Mouse (Mus musculus): ENCODE data around the gene Amt. TPM values are rescaled to one million over a fixed set of nuclear protein-coding genes. Genes with fewer than 3 reads are reported as not detected.
"Not testable (repeated sequence)": the region's sequence is repeated elsewhere in the genome, so short reads cannot be mapped to it uniquely, and the experiment has no call there.

The Amt gene
- total and polyA plus RNA-seq, 2 experiments from 2014 or later, result 30.2 to 30.9 TPM

DNA sequence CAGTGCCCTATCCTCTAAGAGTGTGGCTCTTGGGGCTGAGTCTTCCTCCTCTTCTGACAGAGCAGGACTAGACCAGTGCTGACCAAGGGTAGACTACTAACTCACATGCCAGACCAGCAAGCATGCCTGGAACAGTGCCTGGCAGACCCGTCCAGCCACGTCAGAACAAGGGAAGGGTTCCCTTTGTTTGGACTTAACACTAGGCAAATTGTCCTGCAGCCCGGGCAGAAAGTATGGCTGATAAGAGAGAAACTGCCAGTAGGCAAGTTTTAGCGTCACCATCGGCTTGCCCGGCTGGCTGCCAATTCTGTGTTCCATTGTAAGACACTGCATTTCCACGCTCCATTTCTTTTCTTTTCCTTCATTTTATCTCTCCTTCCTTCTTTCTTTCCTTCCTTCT is 29.0 kb upstream of the Amt start:
- ATAC-seq (ENCODE audit: low FRiP score) (no peak), DNase-seq (ENCODE audit: low spot score) (no peak)
- Histone ChIP-seq H3K27me3 (ENCODE audit: insufficient read depth, low read length) (no peaks in the 10 kb centered on the region), H3K27ac (ENCODE audit: low read depth, low read length) (no peak overlapping the region), H3K36me3 (ENCODE audit: insufficient read depth, low read length) (no peaks in the 10 kb centered on the region), H3K4me2 (ENCODE audit: low read depth, low read length, poor library complexity, severe bottlenecking) (no peak overlapping the region), H3K4me1 (ENCODE audit: insufficient read depth, low read length) (no peaks in the 10 kb centered on the region), H3K9me3 (ENCODE audit: low read length) (no peaks in the 10 kb centered on the region), H3K4me3 (ENCODE audit: low read depth, low read length) (no peak overlapping the region), H3K9ac (replicated peaks; ENCODE audit: low read length, poor library complexity, severe bottlenecking) (no peak overlapping the region)
- TF ChIP-seq CTCF (IDR thresholded peaks at IDR 0.05), result no peak
- 77% methylated on average over 7 of the region's 7 CpGs for WGBS

DNA sequence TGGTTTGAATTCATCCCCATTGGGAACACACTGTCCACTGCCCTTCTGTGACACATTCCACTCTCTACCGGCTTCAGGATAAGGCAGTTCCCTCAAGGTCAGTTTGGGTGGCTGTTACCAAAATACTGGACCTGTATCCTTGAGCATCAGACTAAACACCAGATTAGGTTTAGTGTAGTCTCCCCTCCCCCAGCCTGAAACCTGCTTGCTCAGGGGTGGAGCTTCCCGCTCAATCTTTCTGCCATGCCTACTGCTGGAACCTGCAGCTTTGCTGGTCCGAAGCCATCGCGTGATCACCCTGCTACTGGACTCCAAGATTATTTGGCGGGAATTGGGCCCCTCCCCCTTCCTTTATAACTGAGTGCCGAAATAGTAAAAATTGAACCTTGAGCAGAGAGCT is 28.0 kb upstream of the Amt start:
- H3K4me2 ChIP-seq (ENCODE audit: low read depth, low read length, poor library complexity, severe bottlenecking); H3K9me3 ChIP-seq (ENCODE audit: low read length); H3K4me1 ChIP-seq (ENCODE audit: insufficient read depth, low read length); H3K9ac ChIP-seq (replicated peaks; ENCODE audit: low read length, poor library complexity, severe bottlenecking); H3K27ac ChIP-seq (ENCODE audit: low read depth, low read length); H3K36me3 ChIP-seq (ENCODE audit: insufficient read depth, low read length); ATAC-seq (ENCODE audit: low FRiP score); H3K4me3 ChIP-seq (ENCODE audit: low read depth, low read length); DNase-seq (ENCODE audit: low spot score); H3K27me3 ChIP-seq (ENCODE audit: insufficient read depth, low read length): not testable (repeated sequence)
- 77% methylated on average over 6 of the region's 7 CpGs for WGBS

DNA sequence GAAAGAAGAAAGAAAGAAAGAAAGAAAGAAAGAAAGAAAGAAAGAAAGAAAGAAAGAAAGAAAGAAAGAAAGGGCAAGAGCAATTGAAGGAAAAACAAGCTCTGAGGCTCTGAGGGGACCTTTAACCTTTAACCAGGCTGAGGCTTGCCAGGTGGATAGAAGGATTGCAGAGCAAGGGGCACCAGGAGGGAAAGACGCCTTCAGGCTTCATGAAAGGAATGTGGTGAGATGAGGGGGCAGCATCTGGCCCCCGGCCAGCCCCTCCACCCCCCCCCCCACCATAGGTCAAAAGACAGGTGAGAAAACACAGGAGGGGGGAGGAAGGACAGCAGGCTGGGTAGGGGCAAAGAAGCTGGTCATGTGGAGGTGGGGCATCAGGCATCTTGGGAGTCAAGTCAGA is 24.7 kb upstream of the Amt start:
- Histone ChIP-seq H3K36me3 (ENCODE audit: insufficient read depth, low read length) (no peaks in the 10 kb centered on the region), H3K9me3 (ENCODE audit: low read length) (no peaks in the 10 kb centered on the region), H3K27me3 (ENCODE audit: insufficient read depth, low read length) (no peaks in the 10 kb centered on the region), H3K9ac (replicated peaks; ENCODE audit: low read length, poor library complexity, severe bottlenecking) (no peak overlapping the region), H3K4me2 (ENCODE audit: low read depth, low read length, poor library complexity, severe bottlenecking) (no peak overlapping the region), H3K4me1 (ENCODE audit: insufficient read depth, low read length) (no peaks in the 10 kb centered on the region), H3K27ac (ENCODE audit: low read depth, low read length) (no peak overlapping the region), H3K4me3 (ENCODE audit: low read depth, low read length) (no peak overlapping the region)
- no peak for TF ChIP-seq CTCF (IDR thresholded peaks at IDR 0.05)
- WGBS, result 52% methylated on average over 2 of the region's 2 CpGs
- DNase-seq (ENCODE audit: low spot score), result no peak
- no peak for ATAC-seq (ENCODE audit: low FRiP score)

DNA sequence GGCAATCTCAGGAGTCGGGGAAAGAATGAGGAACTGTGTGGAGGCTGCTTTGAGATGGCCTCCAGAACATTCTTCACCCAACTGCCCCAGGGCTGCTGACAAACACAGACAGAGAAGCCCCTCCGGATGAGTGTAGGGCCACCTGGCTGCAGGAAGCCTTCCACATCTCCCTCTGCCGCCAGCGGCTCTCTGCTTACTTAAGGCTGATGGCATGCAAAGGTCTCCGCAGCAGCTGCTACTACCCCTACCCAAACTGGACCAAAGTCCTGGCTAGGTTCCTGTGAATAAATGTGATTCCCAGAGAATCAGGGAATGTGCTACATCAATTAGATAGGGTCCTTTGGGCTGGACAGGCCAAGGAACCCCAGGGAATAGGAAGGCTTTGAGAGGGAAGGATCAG is 24.0 kb upstream of the Amt start:
- H3K9ac ChIP-seq (replicated peaks; ENCODE audit: low read length, poor library complexity, severe bottlenecking), result no peak overlapping the region
- ATAC-seq (ENCODE audit: low FRiP score), result no peak
- WGBS, result 80% methylated on average over 5 of the region's 5 CpGs
- H3K27ac ChIP-seq (ENCODE audit: low read depth, low read length), result no peak overlapping the region
- no peak for TF ChIP-seq CTCF (IDR thresholded peaks at IDR 0.05)
- H3K9me3 ChIP-seq (ENCODE audit: low read length), result no peaks in the 10 kb centered on the region
- H3K4me1 ChIP-seq (ENCODE audit: insufficient read depth, low read length), result no peaks in the 10 kb centered on the region
- no peak overlapping the region for H3K4me2 ChIP-seq (ENCODE audit: low read depth, low read length, poor library complexity, severe bottlenecking)
- no peak for DNase-seq (ENCODE audit: low spot score)
- no peaks in the 10 kb centered on the region for H3K36me3 ChIP-seq (ENCODE audit: insufficient read depth, low read length)
- no peaks in the 10 kb centered on the region for H3K27me3 ChIP-seq (ENCODE audit: insufficient read depth, low read length)
- no peak overlapping the region for H3K4me3 ChIP-seq (ENCODE audit: low read depth, low read length)

DNA sequence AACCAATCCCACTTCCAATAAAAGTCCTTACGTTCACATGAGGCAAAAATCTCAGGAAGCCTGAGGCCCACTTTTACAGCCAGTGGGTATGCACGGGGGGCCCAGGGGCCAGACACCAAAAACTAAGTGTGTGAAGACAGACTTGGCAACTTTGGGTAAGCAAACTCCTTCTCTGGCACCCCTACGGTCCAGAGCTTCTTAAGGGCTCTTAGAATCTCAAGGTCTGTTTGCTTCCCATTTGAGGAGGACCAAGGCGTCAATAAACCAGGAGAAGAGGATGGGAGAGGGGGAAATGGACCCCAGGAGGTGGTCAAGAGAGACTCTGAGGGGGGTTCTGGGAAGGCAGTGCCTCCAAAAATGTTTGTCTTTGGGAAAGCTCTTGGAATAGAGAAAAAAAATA is 23.2 kb upstream of the Amt start:
- no peak for ATAC-seq (ENCODE audit: low FRiP score)
- TF ChIP-seq CTCF (IDR thresholded peaks at IDR 0.05), result no peak
- Histone ChIP-seq H3K9me3 (ENCODE audit: low read length) (no peaks in the 10 kb centered on the region), H3K4me3 (ENCODE audit: low read depth, low read length) (no peak overlapping the region), H3K4me2 (ENCODE audit: low read depth, low read length, poor library complexity, severe bottlenecking) (no peak overlapping the region), H3K27me3 (ENCODE audit: insufficient read depth, low read length) (no peaks in the 10 kb centered on the region), H3K9ac (replicated peaks; ENCODE audit: low read length, poor library complexity, severe bottlenecking) (no peak overlapping the region), H3K4me1 (ENCODE audit: insufficient read depth, low read length) (no peaks in the 10 kb centered on the region), H3K27ac (ENCODE audit: low read depth, low read length) (no peak overlapping the region), H3K36me3 (ENCODE audit: insufficient read depth, low read length) (no peaks in the 10 kb centered on the region)
- no peak for DNase-seq (ENCODE audit: low spot score)
- 76% methylated on average over 4 of the region's 4 CpGs for WGBS

DNA sequence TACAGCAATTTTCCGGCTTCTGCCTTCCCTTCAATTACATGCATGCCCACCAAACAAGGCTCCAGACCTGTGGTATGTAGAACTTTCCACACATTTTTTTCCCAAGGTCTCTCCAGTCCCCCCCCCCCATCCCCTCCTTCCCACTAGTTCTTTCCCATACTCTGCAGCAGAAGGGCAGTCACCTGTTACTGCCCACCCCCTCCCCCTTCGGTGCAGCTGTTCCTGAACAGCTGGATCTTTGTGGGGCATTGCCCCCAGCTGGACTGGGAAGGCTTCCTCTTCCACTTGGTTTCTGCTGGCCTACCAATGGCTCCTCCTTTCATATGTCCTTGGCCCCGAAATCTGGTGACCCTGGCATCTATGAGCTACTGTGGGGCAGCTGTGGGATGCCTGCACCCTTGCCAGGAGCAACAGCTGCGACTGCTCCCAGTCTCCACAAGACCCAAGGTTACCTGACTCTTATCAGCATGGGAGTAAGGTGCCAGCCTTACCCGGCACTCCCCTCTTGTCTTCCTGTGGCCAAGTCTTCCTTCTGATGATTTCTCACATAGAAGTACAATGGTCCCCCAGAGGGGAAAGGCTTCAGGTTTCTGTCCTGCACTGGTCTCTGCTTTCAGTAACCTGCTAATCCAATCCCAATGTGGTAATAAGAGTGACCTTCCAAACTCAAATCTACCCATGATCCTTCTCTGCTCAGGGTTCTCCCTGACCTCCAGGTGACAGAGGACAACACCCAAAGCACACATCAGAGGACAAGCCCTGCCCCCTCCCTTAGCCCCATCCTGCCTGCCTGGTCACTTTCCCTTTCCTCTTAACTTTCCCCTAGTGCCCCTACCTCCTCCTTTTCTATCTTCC is 21.9 kb upstream of the Amt start:
- ATAC-seq (ENCODE audit: low FRiP score) (no peak), DNase-seq (ENCODE audit: low spot score) (no peak)
- no peak overlapping the region for H3K4me2 ChIP-seq (ENCODE audit: low read depth, low read length, poor library complexity, severe bottlenecking)
- no peak overlapping the region for H3K27ac ChIP-seq (ENCODE audit: low read depth, low read length)
- H3K9ac ChIP-seq (replicated peaks; ENCODE audit: low read length, poor library complexity, severe bottlenecking), result no peak overlapping the region
- H3K9me3 ChIP-seq (ENCODE audit: low read length), result no peaks in the 10 kb centered on the region
- WGBS, result 70% methylated on average over 5 of the region's 5 CpGs
- H3K27me3 ChIP-seq (ENCODE audit: insufficient read depth, low read length), result no peaks in the 10 kb centered on the region
- no peaks in the 10 kb centered on the region for H3K36me3 ChIP-seq (ENCODE audit: insufficient read depth, low read length)
- H3K4me3 ChIP-seq (ENCODE audit: low read depth, low read length), result no peak overlapping the region
- no peaks in the 10 kb centered on the region for H3K4me1 ChIP-seq (ENCODE audit: insufficient read depth, low read length)
- TF ChIP-seq CTCF (IDR thresholded peaks at IDR 0.05), result no peak
